Mouse (Mus musculus) right cerebral cortex, postnatal 14 days (tissue): ENCODE results near the gene Rab15.
"Not testable (repeated sequence)": the region's sequence is repeated elsewhere in the genome, so short reads cannot be mapped to it uniquely, and the experiment has no call there.

Experiments
- DNase-seq: peaks from one replicate; pipeline ENCODE4 v3.0.0; 2022

Rab15 gene

GRCm38 (mm10) chr12:76818120-76818519 is 4.6 kb downstream of the Rab15 start:
- DNase-seq = no peak

GRCm38 (mm10) chr12:76817176-76817575 is 5.5 kb downstream of the Rab15 start:
- no peak for DNase-seq

- no peak for DNase-seq
Measured at GRCm38 (mm10) chr12:76816720-76817119, 6.0 kb downstream of the Rab15 start.

GRCm38 (mm10) chr12:76814120-76814519 is 8.6 kb downstream of the Rab15 start:
- no peak for DNase-seq

- no peak for DNase-seq
Measured at GRCm38 (mm10) chr12:76813543-76813942, 9.2 kb downstream of the Rab15 start.

GRCm38 (mm10) chr12:76811006-76811405 is 11.7 kb downstream of the Rab15 start:
- DNase-seq = no peak

- DNase-seq = no peak
Measured at GRCm38 (mm10) chr12:76810491-76810890, 12.2 kb downstream of the Rab15 start.

GRCm38 (mm10) chr12:76807796-76808195 is 14.9 kb downstream of the Rab15 start:
- no peak for DNase-seq

- DNase-seq = no peak
Measured at GRCm38 (mm10) chr12:76805056-76805811, 17.5 kb downstream of the Rab15 start.

GRCm38 (mm10) chr12:76803700-76804252 is 18.9 kb downstream of the Rab15 start:
- no peak for DNase-seq

GRCm38 (mm10) chr12:76803028-76803427 is 19.7 kb downstream of the Rab15 start:
- DNase-seq = no peak

GRCm38 (mm10) chr12:76798008-76798720 is 24.5 kb downstream of the Rab15 start:
- no peak for DNase-seq

GRCm38 (mm10) chr12:76796938-76797539 is 25.7 kb downstream of the Rab15 start:
- DNase-seq = no peak

- DNase-seq = no peak
Measured at GRCm38 (mm10) chr12:76795350-76795749, 27.4 kb downstream of the Rab15 start, which contains the start of gene Gpx2. Gene Gpx2 (minus strand): TSS chr12:76795554.

- DNase-seq = not testable (repeated sequence)
Measured at GRCm38 (mm10) chr12:76792540-76792939, 30.2 kb downstream of the Rab15 start.

- no peak for DNase-seq
Measured at GRCm38 (mm10) chr12:76790446-76791084, 32.1 kb downstream of the Rab15 start.

GRCm38 (mm10) chr12:76784056-76784619 is 38.6 kb downstream of the Rab15 start:
- no peak for DNase-seq

GRCm38 (mm10) chr12:76780639-76781468 is 41.9 kb downstream of the Rab15 start:
- peak; percentile 12 for DNase-seq

- no peak for DNase-seq
Measured at GRCm38 (mm10) chr12:76779951-76780350, 42.8 kb downstream of the Rab15 start.

GRCm38 (mm10) chr12:76778305-76779083 is 44.2 kb downstream of the Rab15 start:
- DNase-seq = no peak

- no peak for DNase-seq
Measured at GRCm38 (mm10) chr12:76777845-76778244, 44.9 kb downstream of the Rab15 start.
